Mouse (Mus musculus) large intestine, adult 2 months (tissue): ENCODE results near the gene Ppia. TPM values are rescaled to one million over a fixed set of nuclear protein-coding genes. Genes with fewer than 3 reads are reported as not detected.

Experiments used
- polyA plus RNA-seq: library from polyadenylated mRNA; depleted of rRNA; stranded (reverse); fragments of >200 nt; gene quantifications from 2 replicates; pipeline ENCODE4 v1.2.3, GENCODE M21; 2012; rRNA removed

Gene Ppia
- polyA plus RNA-seq, 1 experiment: 1,129 TPM

Other genes starting within 250 kb of the Ppia start
- 0.07 and 0.34 TPM in 2 replicates for gene A730071L15Rik, start 215.4 kb upstream of the Ppia start, polyA plus RNA-seq
- gene Nudcd3, start 215.0 kb upstream of the Ppia start, polyA plus RNA-seq: 32.8 and 44.1 TPM in 2 replicates
- 218 and 481 TPM in 2 replicates for gene Npc1l1, start 185.3 kb upstream of the Ppia start, polyA plus RNA-seq
- 31.4 and 34.7 TPM in 2 replicates for gene Ddx56, start 147.7 kb upstream of the Ppia start, polyA plus RNA-seq
- gene Tmed4, start 140.6 kb upstream of the Ppia start, polyA plus RNA-seq: 144 and 160 TPM in 2 replicates
- 221 and 357 TPM in 2 replicates for gene Ogdh, start 123.8 kb upstream of the Ppia start, polyA plus RNA-seq
- gene Zmiz2, start 26.4 kb upstream of the Ppia start, polyA plus RNA-seq: 43.2 and 46.7 TPM in 2 replicates
- gene H2afv, start 29.0 kb downstream of the Ppia start, polyA plus RNA-seq: 117 and 133 TPM in 2 replicates
- 6.0 and 7.7 TPM in 2 replicates for gene Purb, start 60.5 kb downstream of the Ppia start, polyA plus RNA-seq
- 14.9 and 20.9 TPM in 2 replicates for gene Myo1g, start 105.5 kb downstream of the Ppia start, polyA plus RNA-seq
- gene Ccm2, start 131.4 kb downstream of the Ppia start, polyA plus RNA-seq: 51.7 and 64.7 TPM in 2 replicates
- 3.4 and 5.6 TPM in 2 replicates for gene Nacad, start 190.6 kb downstream of the Ppia start, polyA plus RNA-seq
- gene Tbrg4, start 210.6 kb downstream of the Ppia start, polyA plus RNA-seq: 110 and 137 TPM in 2 replicates
- not detected in 2 replicates for gene Wap, start 223.2 kb downstream of the Ppia start, polyA plus RNA-seq
- gene Ramp3, start 243.1 kb downstream of the Ppia start, polyA plus RNA-seq: 3.6 and 4.2 TPM in 2 replicates